ENCODE assay signal across 9 mouse cellular contexts in the genomic region with DNA sequence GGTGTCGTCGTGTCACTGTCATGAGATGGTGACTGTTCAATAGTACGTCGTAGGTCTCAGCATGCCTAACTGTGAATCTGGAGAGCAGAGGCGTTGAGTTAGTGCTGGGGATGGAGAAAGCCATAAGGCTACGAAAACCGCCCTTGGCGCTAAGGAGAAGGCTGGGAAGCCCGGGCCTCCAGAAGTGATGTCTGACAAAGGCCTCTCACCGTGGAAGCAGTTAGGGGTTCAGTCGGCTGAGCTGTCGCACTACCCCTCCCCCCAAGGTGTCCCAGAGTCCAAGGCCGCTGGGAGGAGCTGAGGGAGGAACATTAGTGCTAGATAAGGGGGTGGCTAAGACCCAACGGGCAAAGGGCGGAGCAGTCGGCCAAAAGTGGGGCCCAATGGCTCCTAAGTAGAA. TPM values are rescaled to one million over a fixed set of nuclear protein-coding genes. Genes with fewer than 3 reads are reported as not detected.
A peak's percentile ranks its signal among the peaks of the same experiment; 100 is the strongest.
DNase-seq lines count a peak whose midpoint lies in the region; ATAC-seq and TF ChIP-seq lines count a peak whose summit lies in the region.
"Had no signal": no experiment of that assay in that cellular context is flagged by ENCODE, and none has a peak within 500 bp of the region (broad histone marks: within the 10 kb centered on the region; RNA-seq: fewer than 3 reads in every experiment).

No protein-coding gene starts in this region.

- WGBS in limb, embryonic 11.5 days = 3% methylated on average over 16 of the region's 16 CpGs

- no peak overlapping the region for H3K27ac ChIP-seq in limb, embryonic 11.5 days (replicated peaks; ENCODE audit: low read depth, low read length)
- peak overlapping the region; percentile 34 for H3K27ac ChIP-seq in testis, adult 2 months (ENCODE audit: control insufficient read depth, insufficient read depth, low read depth, low read length)
- H3K27ac ChIP-seq in layer of hippocampus, adult 2 months = no peak overlapping the region
- H3K27ac ChIP-seq: macrophage had no signal

- DNase-seq in embryo, embryonic 10 days (ENCODE audit: low spot score) = peak; percentile 41
- no peak for DNase-seq in embryo, embryonic 9.5 days (ENCODE audit: extremely low spot score)
- DNase-seq in ovary, adult 18-20 months (ENCODE audit: low spot score) = peak; percentile 59
- DNase-seq in ovary, postnatal 10 days (ENCODE audit: low spot score) = no peak
- peak; percentile 56 for DNase-seq in limb, embryonic 11.5 days (ENCODE audit: low spot score)
- no peak for DNase-seq in layer of hippocampus, adult 18-20 months (ENCODE audit: low spot score in 2 of 2)
- no peak for DNase-seq in layer of hippocampus, adult 2 months (ENCODE audit: low spot score in 2 of 2)

- no peak overlapping the region for H3K9ac ChIP-seq in limb, embryonic 11.5 days (ENCODE audit: low read length)

- H3K4me3 ChIP-seq in limb, embryonic 11.5 days (ENCODE audit: low read depth, low read length) = peak overlapping the region; percentile 29
- peak overlapping the region; percentile 61 for H3K4me3 ChIP-seq in testis, adult 2 months (ENCODE audit: control insufficient read depth, low read depth, low read length)
- H3K4me3 ChIP-seq in layer of hippocampus, adult 2 months = no peak overlapping the region

- peak overlapping the region; percentile 63 for H3K4me2 ChIP-seq in limb, embryonic 11.5 days (ENCODE audit: low read depth, severe bottlenecking)

- no peak; the same call in 1 of the 2 replicates for ATAC-seq in limb, embryonic 11.5 days (ENCODE audit: insufficient number of reproducible peaks, low FRiP score, low TSS enrichment, low read depth)

- H3K4me1 ChIP-seq in limb, embryonic 11.5 days (ENCODE audit: control insufficient read depth, insufficient read depth, low read length) = peaks cover 9% of the 10 kb centered on the region
- peaks cover 19% of the 10 kb centered on the region for H3K4me1 ChIP-seq in testis, adult 2 months (ENCODE audit: control insufficient read depth, insufficient read depth, low read length)

- no peak; the same call in 1 of the 2 replicates for TF ChIP-seq POLR2A in testis, adult 2 months (IDR thresholded peaks at IDR 0.05; ENCODE audit: control insufficient read depth, low read depth, low read length)

- no peaks in the 10 kb centered on the region for H3K36me3 ChIP-seq in limb, embryonic 11.5 days (ENCODE audit: control insufficient read depth, insufficient read depth, low read length)
- H3K36me3 ChIP-seq in testis, adult 2 months (ENCODE audit: control insufficient read depth, insufficient read depth, low read length) = no peaks in the 10 kb centered on the region

- no peaks in the 10 kb centered on the region for H3K9me3 ChIP-seq in limb, embryonic 11.5 days (ENCODE audit: control insufficient read depth, low read length)

- TF ChIP-seq CTCF in testis, adult 2 months (IDR thresholded peaks at IDR 0.05; ENCODE audit: control insufficient read depth, insufficient read depth, insufficient replicate concordance, low read depth, low read length) = no peak
- no peak for TF ChIP-seq CTCF in layer of hippocampus, adult 2 months (conservative IDR thresholded peaks at IDR 0.05)

- H3K27me3 ChIP-seq in limb, embryonic 11.5 days (ENCODE audit: control insufficient read depth, insufficient read depth, low read length) = peaks cover 54% of the 10 kb centered on the region
- H3K27me3 ChIP-seq in testis, adult 2 months (ENCODE audit: control insufficient read depth, insufficient read depth, low read length) = peaks cover 3% of the 10 kb centered on the region

RNA-seq across cellular contexts. Expression of gene Nags, which starts 0.7 kb away (rescaled TPM):
- polyA plus RNA-seq in limb, embryonic 11.5 days (2014; fragmentation: Nextera tagmentation; extraction: Ambion mirVana) = 0.08 and 0.13 TPM in 2 replicates
- 6.2 and 8.0 TPM in 2 replicates for polyA plus RNA-seq in testis, adult 2 months (2012; rRNA removed)
- total RNA-seq in layer of hippocampus, adult 18-20 months (2021) = not detected
- total RNA-seq in layer of hippocampus, adult 2 months (2021) = not detected
- polyA plus RNA-seq: macrophage had no signal

RNA-seq across cellular contexts. Expression of gene Tmem101, which starts 10.2 kb away (rescaled TPM):
- 39.3 and 41.2 TPM in 2 replicates for polyA plus RNA-seq in limb, embryonic 11.5 days (2014; fragmentation: Nextera tagmentation; extraction: Ambion mirVana)
- polyA plus RNA-seq in testis, adult 2 months (2012; rRNA removed) = 13.3 and 15.1 TPM in 2 replicates
- 10 to 100 TPM; 25.0 to 27.2 TPM for total RNA-seq in layer of hippocampus, adult 18-20 months (2021)
- total RNA-seq in layer of hippocampus, adult 2 months (2021) = 10 to 100 TPM; 26.5 to 27.1 TPM

RNA-seq across cellular contexts. Expression of gene Pyy, which starts 38.4 kb away (rescaled TPM):
- polyA plus RNA-seq in limb, embryonic 11.5 days (2014; fragmentation: Nextera tagmentation; extraction: Ambion mirVana) = not detected in 2 replicates
- 8.2 and 9.4 TPM in 2 replicates for polyA plus RNA-seq in testis, adult 2 months (2012; rRNA removed)
- total RNA-seq in layer of hippocampus, adult 18-20 months (2021) = not detected
- total RNA-seq in layer of hippocampus, adult 2 months (2021) = not detected
- polyA plus RNA-seq: macrophage had no signal

RNA-seq across cellular contexts. Expression of gene Lsm12, which starts 39.1 kb away (rescaled TPM):
- 74.5 and 88.5 TPM in 2 replicates for polyA plus RNA-seq in limb, embryonic 11.5 days (2014; fragmentation: Nextera tagmentation; extraction: Ambion mirVana)
- 41.5 and 41.8 TPM in 2 replicates for polyA plus RNA-seq in testis, adult 2 months (2012; rRNA removed)
- total RNA-seq in layer of hippocampus, adult 18-20 months (2021) = 10 to 100 TPM; 59.3 to 59.4 TPM
- total RNA-seq in layer of hippocampus, adult 2 months (2021) = 10 to 100 TPM; 56.6 to 56.9 TPM

RNA-seq across cellular contexts. Expression of gene G6pc3, which starts 43.4 kb away (rescaled TPM):
- polyA plus RNA-seq in limb, embryonic 11.5 days (2014; fragmentation: Nextera tagmentation; extraction: Ambion mirVana) = 39.8 and 41.9 TPM in 2 replicates
- polyA plus RNA-seq in testis, adult 2 months (2012; rRNA removed) = 416 and 434 TPM in 2 replicates
- total RNA-seq in layer of hippocampus, adult 18-20 months (2021) = 10 to 100 TPM; 61.0 to 65.1 TPM
- 10 to 100 TPM; 58.2 to 59.7 TPM for total RNA-seq in layer of hippocampus, adult 2 months (2021)

Comparison
In these comparisons a context has a peak if more than half of its experiments do, and no peak if none do; other contexts are left out.
1. DNase-seq: peak in embryo, embryonic 10 days (single experiment), ovary, adult 18-20 months (single experiment) and limb, embryonic 11.5 days (single experiment); none in embryo, embryonic 9.5 days (single experiment), ovary, postnatal 10 days (single experiment), layer of hippocampus, adult 18-20 months (0 of 2) and layer of hippocampus, adult 2 months (0 of 2).